In genomic region chr6:148994327-148994999, GRCm38 (mm10) we compare ENCODE assay signal across 7 mouse cellular contexts. TPM values are rescaled to one million over a fixed set of nuclear protein-coding genes. Genes with fewer than 3 reads are reported as not detected.
DNase-seq lines count a peak whose midpoint lies in the region; ATAC-seq lines count a peak whose summit lies in the region.

No protein-coding gene starts in this region.

- DNase-seq in neural tube, embryonic 10.5 days (ENCODE audit: extremely low spot score, low spot score), result no peak
- DNase-seq in adrenal gland, postnatal 36 days, result no peak
- DNase-seq in kidney, adult 11 months, result no peak
- no peak for DNase-seq in right cerebral cortex, postnatal 10 days (ENCODE audit: low spot score in 2 of 2)

- ATAC-seq in neural tube, embryonic 12.5 days (ENCODE audit: low FRiP score, low read depth), result peak; percentile 48
- ATAC-seq in forebrain, embryonic 13.5 days, result peak; percentile 47; the same call in 1 of the 2 replicates
- peak; percentile 78 for ATAC-seq in megakaryocyte-erythroid progenitor cell, adult 5-6 weeks (replicated peaks; ENCODE audit: low FRiP score, low TSS enrichment, poor library complexity, severe bottlenecking)

- H3K9ac ChIP-seq in neural tube, embryonic 12.5 days, result no peak overlapping the region
- H3K9ac ChIP-seq in forebrain, embryonic 13.5 days, result no peak overlapping the region

- no peaks in the 10 kb centered on the region for H3K27me3 ChIP-seq in neural tube, embryonic 12.5 days (replicated peaks)
- no peaks in the 10 kb centered on the region for H3K27me3 ChIP-seq in forebrain, embryonic 13.5 days

- H3K4me3 ChIP-seq in neural tube, embryonic 12.5 days, result no peak overlapping the region
- H3K4me3 ChIP-seq in forebrain, embryonic 13.5 days, result no peak overlapping the region

- no peaks in the 10 kb centered on the region for H3K9me3 ChIP-seq in neural tube, embryonic 12.5 days
- H3K9me3 ChIP-seq in forebrain, embryonic 13.5 days (replicated peaks), result no peaks in the 10 kb centered on the region

- H3K4me1 ChIP-seq in neural tube, embryonic 12.5 days, result peaks cover 10% of the 10 kb centered on the region
- H3K4me1 ChIP-seq in forebrain, embryonic 13.5 days, result peaks cover 18% of the 10 kb centered on the region

- no peak overlapping the region for H3K4me2 ChIP-seq in neural tube, embryonic 12.5 days (replicated peaks)
- no peak overlapping the region for H3K4me2 ChIP-seq in forebrain, embryonic 13.5 days

- no peak overlapping the region for H3K27ac ChIP-seq in neural tube, embryonic 12.5 days
- no peak overlapping the region for H3K27ac ChIP-seq in forebrain, embryonic 13.5 days

- peaks cover 35% of the 10 kb centered on the region for H3K36me3 ChIP-seq in neural tube, embryonic 12.5 days
- peaks cover 36% of the 10 kb centered on the region for H3K36me3 ChIP-seq in forebrain, embryonic 13.5 days (ENCODE audit: poor library complexity, severe bottlenecking)

- WGBS in neural tube, embryonic 12.5 days, result 46% methylated on average over 5 of the region's 5 CpGs
- WGBS in forebrain, embryonic 13.5 days, result 58% methylated on average over 5 of the region's 5 CpGs

RNA-seq across cellular contexts. Expression of gene Sinhcaf, which starts 48.2 kb away (rescaled TPM):
- 169 and 174 TPM in 2 replicates for polyA plus RNA-seq in neural tube, embryonic 12.5 days (2016; fragmentation: Nextera tagmentation; extraction: Ambion mirVana)
- 187 and 207 TPM in 2 replicates for polyA plus RNA-seq in forebrain, embryonic 13.5 days (2015; fragmentation: Nextera tagmentation; extraction: Ambion mirVana)
- 32.1 and 46.3 TPM in 2 replicates for total RNA-seq in megakaryocyte-erythroid progenitor cell, adult 5-6 weeks (2014; fragmentation: Nextera tagmentation)
- total RNA-seq in megakaryocyte-erythroid progenitor cell, adult 5-6 weeks (2017), result 134 and 160 TPM in 2 replicates
- total RNA-seq in adrenal gland, postnatal 36 days (2021), result 10 to 100 TPM; 21.5 to 35.0 TPM
